Mouse (Mus musculus) limb, embryonic 10.5 days (tissue): Measurements from ENCODE around the gene Pik3r6. TPM values are rescaled to one million over a fixed set of nuclear protein-coding genes. Genes with fewer than 3 reads are reported as not detected.

Source experiments
- DNase-seq: peaks from one replicate; pipeline ENCODE4 v3.0.0-alpha.2; 2017; ENCODE audit warnings: low spot score
- H3K27ac ChIP-seq: fragments of 300-500 bp; sonication (generic); 2 replicates; pipeline ENCODE4 v1.5.1; 2016; ENCODE audit warnings: mild to moderate bottlenecking
- H3K27me3 ChIP-seq: fragments of 300-500 bp; sonication (generic); 2 replicates; pipeline ENCODE4 v1.6.1; 2016; ENCODE audit warnings: low read depth, mild to moderate bottlenecking; ENCODE audit not compliant: poor library complexity, severe bottlenecking
- H3K36me3 ChIP-seq: fragments of 300-500 bp; sonication (generic); 2 replicates; pipeline ENCODE4 v1.6.1; 2016; ENCODE audit warnings: mild to moderate bottlenecking, moderate library complexity
- H3K4me1 ChIP-seq: fragments of 300-500 bp; sonication (generic); 2 replicates; pipeline ENCODE4 v1.6.1; 2016
- H3K4me3 ChIP-seq: fragments of 300-500 bp; sonication (generic); 2 replicates; pipeline ENCODE4 v1.5.1; 2016; ENCODE audit warnings: mild to moderate bottlenecking, moderate library complexity
- H3K9me3 ChIP-seq: fragments of 300-500 bp; sonication (generic); replicated peaks from 2 replicates; pipeline ENCODE4 v1.6.1; 2016; ENCODE audit warnings: mild to moderate bottlenecking
- WGBS: fragments of 180-500 bp; shearing (Covaris S2); methylation state at CpG from one replicate; pipeline ENCODE4 v1.1.7; 2016; 5-methylcytosine and 5-hydroxymethylcytosine counted together
- polyA plus RNA-seq: library from polyadenylated mRNA; unstranded; fragments of >200 nt; fragmentation: Nextera tagmentation; extraction: Ambion mirVana; gene quantifications from 2 replicates; pipeline ENCODE4 v1.2.1, GENCODE M21; 2016

Pik3r6 gene
- polyA plus RNA-seq, 1 experiment from 2014 or later = 2.7 TPM

GRCm38 (mm10) chr11:68493760-68494159 lies 9.1 kb upstream of the Pik3r6 start:
- DNase-seq = no peak
- WGBS = 85% methylated on average over 5 of the region's 5 CpGs
- Histone ChIP-seq H3K9me3 (no peaks in the 10 kb centered on the region), H3K36me3 (no peaks in the 10 kb centered on the region), H3K27me3 (no peaks in the 10 kb centered on the region; the same call in 1 of the 2 replicates), H3K4me1 (peaks cover 4% of the 10 kb centered on the region; the same call in 1 of the 2 replicates), H3K4me3 (no peak overlapping the region), H3K27ac (no peak overlapping the region)

- no peaks in the 10 kb centered on the region for H3K36me3 ChIP-seq
- no peaks in the 10 kb centered on the region for H3K9me3 ChIP-seq
- no peak overlapping the region for H3K27ac ChIP-seq
- no peaks in the 10 kb centered on the region; the same call in 1 of the 2 replicates for H3K27me3 ChIP-seq
- no peak overlapping the region for H3K4me3 ChIP-seq
- DNase-seq = no peak
- 83% methylated on average over 6 of the region's 6 CpGs for WGBS
- peaks cover 7% of the 10 kb centered on the region; the same call in 1 of the 2 replicates for H3K4me1 ChIP-seq
Measured at GRCm38 (mm10) chr11:68497081-68497480, 5.7 kb upstream of the Pik3r6 start.

GRCm38 (mm10) chr11:68498517-68498916 lies 4.3 kb upstream of the Pik3r6 start:
- DNase-seq = no peak
- Histone ChIP-seq H3K36me3 (no peaks in the 10 kb centered on the region), H3K4me3 (no peak overlapping the region), H3K27ac (no peak overlapping the region), H3K27me3 (no peaks in the 10 kb centered on the region), H3K4me1 (peaks cover 6% of the 10 kb centered on the region; the same call in 1 of the 2 replicates), H3K9me3 (no peaks in the 10 kb centered on the region)
- WGBS = 92% methylated on average over 11 of the region's 11 CpGs

- Histone ChIP-seq H3K27me3 (no peaks in the 10 kb centered on the region), H3K4me1 (peaks cover 6% of the 10 kb centered on the region; the same call in 1 of the 2 replicates), H3K36me3 (no peaks in the 10 kb centered on the region), H3K9me3 (no peaks in the 10 kb centered on the region), H3K27ac (no peak overlapping the region), H3K4me3 (no peak overlapping the region)
- 76% methylated on average over 7 of the region's 8 CpGs for WGBS
- no peak for DNase-seq
Measured at GRCm38 (mm10) chr11:68498999-68499699, 3.7 kb upstream of the Pik3r6 start.

GRCm38 (mm10) chr11:68500949-68501350 lies 1.9 kb upstream of the Pik3r6 start:
- DNase-seq = no peak
- H3K27me3 ChIP-seq = no peaks in the 10 kb centered on the region
- 70% methylated on average over 14 of the region's 14 CpGs for WGBS

GRCm38 (mm10) chr11:68502408-68502807 lies 411 bp upstream of the Pik3r6 start:
- DNase-seq = no peak
- WGBS = 79% methylated on average over 2 of the region's 2 CpGs
- Histone ChIP-seq H3K36me3 (no peaks in the 10 kb centered on the region), H3K27ac (no peak overlapping the region), H3K9me3 (no peaks in the 10 kb centered on the region), H3K27me3 (no peaks in the 10 kb centered on the region), H3K4me1 (peaks cover 6% of the 10 kb centered on the region; the same call in 1 of the 2 replicates), H3K4me3 (no peak overlapping the region)

More at GRCm38 (mm10) chr11:68500949-68501350, 1.9 kb upstream of the Pik3r6 start:
- H3K36me3 ChIP-seq = no peaks in the 10 kb centered on the region
- H3K4me1 ChIP-seq = peaks cover 6% of the 10 kb centered on the region; the same call in 1 of the 2 replicates
- H3K4me3 ChIP-seq = no peak overlapping the region
- H3K27ac ChIP-seq = no peak overlapping the region
- no peaks in the 10 kb centered on the region for H3K9me3 ChIP-seq

- H3K4me1 ChIP-seq = no peaks in the 10 kb centered on the region
- no peaks in the 10 kb centered on the region for H3K27me3 ChIP-seq
- 86% methylated on average over 11 of the region's 11 CpGs for WGBS
- DNase-seq = no peak
- H3K4me3 ChIP-seq = no peak overlapping the region
- no peaks in the 10 kb centered on the region for H3K36me3 ChIP-seq
- H3K9me3 ChIP-seq = no peaks in the 10 kb centered on the region
- H3K27ac ChIP-seq = no peak overlapping the region
Measured at GRCm38 (mm10) chr11:68504913-68505312, 2.1 kb downstream of the Pik3r6 start.

- no peak for DNase-seq
- Histone ChIP-seq H3K9me3 (no peaks in the 10 kb centered on the region), H3K4me1 (no peaks in the 10 kb centered on the region), H3K4me3 (no peak overlapping the region), H3K27ac (no peak overlapping the region), H3K36me3 (no peaks in the 10 kb centered on the region), H3K27me3 (no peaks in the 10 kb centered on the region)
- 92% methylated on average over 7 of the region's 7 CpGs for WGBS
Measured at GRCm38 (mm10) chr11:68507246-68507645, 4.4 kb downstream of the Pik3r6 start.

GRCm38 (mm10) chr11:68508619-68509018 lies 5.8 kb downstream of the Pik3r6 start:
- Histone ChIP-seq H3K9me3 (no peaks in the 10 kb centered on the region), H3K27me3 (no peaks in the 10 kb centered on the region), H3K36me3 (no peaks in the 10 kb centered on the region), H3K27ac (no peak overlapping the region), H3K4me1 (no peaks in the 10 kb centered on the region), H3K4me3 (no peak overlapping the region)
- DNase-seq = no peak
- 75% methylated on average over 5 of the region's 5 CpGs for WGBS

- Histone ChIP-seq H3K9me3 (no peaks in the 10 kb centered on the region), H3K36me3 (no peaks in the 10 kb centered on the region), H3K27ac (no peak overlapping the region), H3K4me1 (0 out of 2 replicates have a peak, but pooled peaks cover 4% of the 10 kb centered on the region), H3K27me3 (no peaks in the 10 kb centered on the region), H3K4me3 (no peak overlapping the region)
- no peak for DNase-seq
- 69% methylated on average over 2 of the region's 2 CpGs for WGBS
Measured at GRCm38 (mm10) chr11:68509194-68509593, 6.4 kb downstream of the Pik3r6 start.

- Histone ChIP-seq H3K9me3 (no peaks in the 10 kb centered on the region), H3K4me3 (no peak overlapping the region), H3K4me1 (0 out of 2 replicates have a peak, but pooled peaks cover 5% of the 10 kb centered on the region), H3K36me3 (no peaks in the 10 kb centered on the region), H3K27ac (no peak overlapping the region), H3K27me3 (no peaks in the 10 kb centered on the region)
- WGBS = 50% methylated on average over 3 of the region's 3 CpGs
- DNase-seq = no peak
Measured at GRCm38 (mm10) chr11:68513969-68514368, 11.2 kb downstream of the Pik3r6 start.

GRCm38 (mm10) chr11:68519362-68519761 lies 16.5 kb downstream of the Pik3r6 start:
- Histone ChIP-seq H3K27ac (no peak overlapping the region), H3K36me3 (no peaks in the 10 kb centered on the region), H3K4me3 (no peak overlapping the region), H3K4me1 (no peaks in the 10 kb centered on the region; the same call in 1 of the 2 replicates), H3K27me3 (no peaks in the 10 kb centered on the region), H3K9me3 (no peaks in the 10 kb centered on the region)
- DNase-seq = no peak
- 94% methylated on average over 4 of the region's 4 CpGs for WGBS

GRCm38 (mm10) chr11:68519815-68520214 lies 17.0 kb downstream of the Pik3r6 start:
- Histone ChIP-seq H3K4me1 (no peaks in the 10 kb centered on the region; the same call in 1 of the 2 replicates), H3K27ac (no peak overlapping the region), H3K27me3 (no peaks in the 10 kb centered on the region), H3K9me3 (no peaks in the 10 kb centered on the region), H3K36me3 (no peaks in the 10 kb centered on the region), H3K4me3 (no peak overlapping the region)
- 95% methylated on average over 5 of the region's 5 CpGs for WGBS
- no peak for DNase-seq
